Mouse (Mus musculus) heart, adult 2 months (tissue): ENCODE results near the gene Btn1a1.

Experiments
- CTCF ChIP-seq: fragments of 200-600 bp; IDR thresholded peaks from 2 replicates; pipeline ENCODE4 v1.8.1; 2022; ENCODE audit warnings: antibody characterized with exemption, mild to moderate bottlenecking, moderate library complexity
- POLR2A ChIP-seq: fragments of 200-500 bp; IDR thresholded peaks from 2 replicates; pipeline ENCODE4 v1.6.1; 2011; ENCODE audit warnings: mild to moderate bottlenecking, low read depth, low read length, control low read depth; ENCODE audit not compliant: insufficient read depth

DNA sequence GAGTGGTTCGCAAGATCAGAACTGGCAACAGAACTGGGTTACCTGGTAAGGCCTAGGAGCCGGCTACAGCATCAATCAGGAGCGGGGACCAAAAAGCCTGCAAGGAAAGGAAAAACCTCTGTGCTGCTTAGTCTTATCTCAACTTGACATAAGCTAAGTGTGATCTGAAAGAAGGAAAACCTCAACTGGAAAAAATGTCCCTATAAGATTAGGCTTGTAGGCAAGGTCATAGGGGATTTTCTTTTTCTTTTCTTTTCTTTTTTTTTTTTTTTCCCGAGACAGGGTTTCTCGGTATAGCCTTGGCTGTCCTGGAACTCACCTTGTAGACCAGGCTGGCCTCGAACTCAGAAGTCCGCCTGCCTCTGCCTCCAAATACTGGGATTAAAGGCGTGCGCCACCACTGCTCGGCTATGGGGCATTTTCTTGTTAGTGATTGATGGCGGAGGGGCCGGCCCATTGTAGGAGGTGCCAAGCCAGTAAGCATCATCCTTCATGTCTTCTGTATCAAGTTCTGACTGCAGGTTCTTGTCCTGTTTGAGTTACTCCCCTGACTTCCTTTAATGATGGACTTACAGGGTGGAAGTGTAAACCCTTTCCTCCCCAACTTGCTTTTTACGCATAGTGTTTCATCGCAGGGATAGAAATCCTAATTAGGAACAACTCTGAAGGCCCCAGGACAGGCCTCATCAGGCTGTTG, 41.3 kb upstream of the Btn1a1 start:
- TF ChIP-seq POLR2A = no peak
- TF ChIP-seq CTCF = no peak
